In the genomic region with DNA sequence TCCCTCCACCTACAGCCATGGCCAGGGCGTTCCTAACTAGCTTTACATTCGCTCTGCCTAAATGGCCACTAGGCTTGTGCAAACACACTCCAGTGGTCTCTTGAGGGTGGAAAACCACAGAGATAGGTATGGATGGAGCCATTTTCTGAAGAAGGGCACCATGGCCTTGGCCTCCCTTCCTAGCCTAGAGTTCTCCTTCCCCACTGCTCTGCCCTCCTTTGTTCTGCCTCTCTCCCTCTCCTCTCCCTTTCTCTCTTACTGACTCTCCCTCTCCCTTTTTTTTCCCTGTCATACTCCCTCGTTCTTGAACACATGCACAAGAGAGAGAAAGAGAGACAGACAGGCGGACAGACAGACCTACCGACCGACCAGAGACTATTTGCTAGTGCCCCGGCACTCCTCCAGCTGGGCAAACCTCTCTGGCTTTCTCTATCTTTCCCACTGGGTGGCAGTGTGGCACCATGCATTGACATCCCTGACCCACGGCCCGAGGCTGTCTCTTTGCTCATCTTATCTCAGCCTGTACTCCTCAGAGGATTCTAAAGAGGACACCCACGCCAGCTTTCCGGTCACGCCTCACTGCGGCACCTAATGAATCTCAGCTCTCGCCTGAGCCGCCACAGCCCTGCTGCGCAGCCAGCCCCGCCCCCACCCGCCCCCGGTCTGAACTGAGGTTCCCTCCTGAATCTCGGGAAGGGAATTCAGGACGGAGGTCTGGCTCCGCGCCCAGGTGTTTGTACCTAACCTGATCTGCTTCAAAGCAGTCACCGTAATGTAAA, we compare ENCODE assay signal across 8 mouse cellular contexts. TPM values are rescaled to one million over a fixed set of nuclear protein-coding genes. Genes with fewer than 3 reads are reported as not detected.
DNase-seq lines count a peak whose midpoint lies in the region; ATAC-seq and TF ChIP-seq lines count a peak whose summit lies in the region.

No protein-coding gene starts in this region.

- H3K27me3 ChIP-seq in heart, embryonic 11.5 days (ENCODE audit: control insufficient read depth, insufficient read depth, low read length), result peaks cover 7% of the 10 kb centered on the region
- no peaks in the 10 kb centered on the region for H3K27me3 ChIP-seq in kidney, embryonic 16.5 days (ENCODE audit: insufficient read depth, low read length)
- H3K27me3 ChIP-seq in splenic B cell, adult 2 months (ENCODE audit: control insufficient read depth, insufficient read depth, low read length, poor library complexity, severe bottlenecking), result no peaks in the 10 kb centered on the region

- DNase-seq in CD4-positive helper T cell, adult 2 months (ENCODE audit: low read depth, low spot score), result peak; percentile 62
- peak; percentile 97 for DNase-seq in brain, adult 2 months (ENCODE audit: low read depth, low spot score)
- peak; percentile 75 for DNase-seq in liver
- peak; percentile 71 for DNase-seq in naive thymus-derived CD4-positive, alpha-beta T cell, adult 2 months (ENCODE audit: low read depth)
- peak; percentile 66 for DNase-seq in splenic B cell, adult 2 months (ENCODE audit: low read depth, low spot score)

- H3K9ac ChIP-seq in heart, embryonic 11.5 days (ENCODE audit: low read depth, low read length), result peak overlapping the region; percentile 59
- H3K9ac ChIP-seq in kidney, embryonic 16.5 days (replicated peaks; ENCODE audit: low read length), result peak overlapping the region; percentile 43; the same call in 1 of the 2 replicates

- H3K4me1 ChIP-seq in embryonic fibroblast, embryonic 13.5 days (ENCODE audit: control insufficient read depth, insufficient read depth, low read length), result no peaks in the 10 kb centered on the region
- H3K4me1 ChIP-seq in heart, embryonic 11.5 days (ENCODE audit: control insufficient read depth, insufficient read depth, low read length), result peaks cover 5% of the 10 kb centered on the region; the same call in 1 of the 2 replicates
- H3K4me1 ChIP-seq in kidney, embryonic 16.5 days (ENCODE audit: insufficient read depth, low read length), result peaks cover 12% of the 10 kb centered on the region

- no peaks in the 10 kb centered on the region for H3K9me3 ChIP-seq in heart, embryonic 11.5 days (replicated peaks; ENCODE audit: control insufficient read depth, low read length)
- no peaks in the 10 kb centered on the region for H3K9me3 ChIP-seq in kidney, embryonic 16.5 days (ENCODE audit: low read length)

- WGBS in heart, embryonic 11.5 days (ENCODE audit: insufficient replicate concordance), result 9% methylated on average over 24 of the region's 24 CpGs
- WGBS in kidney, embryonic 16.5 days, result 8% methylated on average over 24 of the region's 24 CpGs

- peak; percentile 84 for TF ChIP-seq CTCF in embryonic fibroblast, embryonic 13.5 days (IDR thresholded peaks at IDR 0.05; ENCODE audit: borderline replicate concordance, insufficient read depth, low read length)

- H3K36me3 ChIP-seq in heart, embryonic 11.5 days (ENCODE audit: control insufficient read depth, insufficient read depth, low read length), result no peaks in the 10 kb centered on the region
- no peaks in the 10 kb centered on the region for H3K36me3 ChIP-seq in kidney, embryonic 16.5 days (ENCODE audit: insufficient read depth, low read length)
- no peaks in the 10 kb centered on the region for H3K36me3 ChIP-seq in splenic B cell, adult 2 months (ENCODE audit: control insufficient read depth, insufficient read depth, low read length, poor library complexity, severe bottlenecking)

- H3K27ac ChIP-seq in embryonic fibroblast, embryonic 13.5 days (ENCODE audit: insufficient read depth, low read length), result no peak overlapping the region
- no peak overlapping the region for H3K27ac ChIP-seq in heart, embryonic 11.5 days (ENCODE audit: low read depth, low read length)
- no peak overlapping the region for H3K27ac ChIP-seq in kidney, embryonic 16.5 days (ENCODE audit: low read length)

- ATAC-seq in heart, embryonic 11.5 days (replicated peaks; ENCODE audit: insufficient number of reproducible peaks, low FRiP score, low TSS enrichment), result peak; percentile 64
- peak; percentile 97 for ATAC-seq in kidney, embryonic 16.5 days (ENCODE audit: low FRiP score, low TSS enrichment)

- H3K4me3 ChIP-seq in embryonic fibroblast, embryonic 13.5 days (ENCODE audit: insufficient read depth, low read length), result peak overlapping the region; percentile 28
- peak overlapping the region; percentile 40 for H3K4me3 ChIP-seq in heart, embryonic 11.5 days (ENCODE audit: low read depth, low read length)
- peak overlapping the region; percentile 46 for H3K4me3 ChIP-seq in kidney, embryonic 16.5 days (ENCODE audit: low read length)

- H3K4me2 ChIP-seq in heart, embryonic 11.5 days, result peak overlapping the region; percentile 73
- H3K4me2 ChIP-seq in kidney, embryonic 16.5 days (replicated peaks; ENCODE audit: low read depth, low read length), result peak overlapping the region; percentile 63

- no peak for TF ChIP-seq POLR2A in embryonic fibroblast, embryonic 13.5 days (IDR thresholded peaks at IDR 0.05; ENCODE audit: low read depth, low read length)

RNA-seq across cellular contexts. Expression of gene Allc, which starts 7.0 kb away (rescaled TPM):
- polyA plus RNA-seq in embryonic fibroblast, embryonic 13.5 days (2011; ENCODE audit: insufficient read length, low read depth, missing spikeins), result not detected in 2 replicates
- polyA plus RNA-seq in heart, embryonic 11.5 days (2014; fragmentation: Nextera tagmentation; extraction: Ambion mirVana), result not detected in 2 replicates
- polyA plus RNA-seq in kidney, embryonic 16.5 days (2015; fragmentation: Nextera tagmentation; extraction: Ambion mirVana), result not detected in 2 replicates

RNA-seq across cellular contexts. Expression of gene Colec11, which starts 33.9 kb away (rescaled TPM):
- not detected in 2 replicates for polyA plus RNA-seq in embryonic fibroblast, embryonic 13.5 days (2011; ENCODE audit: insufficient read length, low read depth, missing spikeins)
- 8.4 and 9.2 TPM in 2 replicates for polyA plus RNA-seq in heart, embryonic 11.5 days (2014; fragmentation: Nextera tagmentation; extraction: Ambion mirVana)
- 3.1 and 4.4 TPM in 2 replicates for polyA plus RNA-seq in kidney, embryonic 16.5 days (2015; fragmentation: Nextera tagmentation; extraction: Ambion mirVana)

RNA-seq across cellular contexts. Expression of gene Dcdc2c, which starts 37.1 kb away (rescaled TPM):
- polyA plus RNA-seq in embryonic fibroblast, embryonic 13.5 days (2011; ENCODE audit: insufficient read length, low read depth, missing spikeins), result not detected in 2 replicates
- polyA plus RNA-seq in heart, embryonic 11.5 days (2014; fragmentation: Nextera tagmentation; extraction: Ambion mirVana), result 0.20 and 0.21 TPM in 2 replicates
- 0.10 TPM in 1 of 2 replicates, not detected in the other for polyA plus RNA-seq in kidney, embryonic 16.5 days (2015; fragmentation: Nextera tagmentation; extraction: Ambion mirVana)

RNA-seq across cellular contexts. Expression of gene Rps7, which starts 46.5 kb away (rescaled TPM):
- polyA plus RNA-seq in embryonic fibroblast, embryonic 13.5 days (2011; ENCODE audit: insufficient read length, low read depth, missing spikeins), result 1,187 and 1,359 TPM in 2 replicates
- polyA plus RNA-seq in heart, embryonic 11.5 days (2014; fragmentation: Nextera tagmentation; extraction: Ambion mirVana), result 591 and 599 TPM in 2 replicates
- polyA plus RNA-seq in kidney, embryonic 16.5 days (2015; fragmentation: Nextera tagmentation; extraction: Ambion mirVana), result 499 and 566 TPM in 2 replicates
